Mouse (Mus musculus) thymus, adult 2 months (tissue): ENCODE measurements around the gene Foxr1. TPM values are rescaled to one million over a fixed set of nuclear protein-coding genes. Genes with fewer than 3 reads are reported as not detected.
A peak's percentile ranks its signal among the peaks of the same experiment; 100 is the strongest.

Experiments
- DNase-seq: peaks from one replicate; pipeline ENCODE4 v3.0.0; 2021
- H3K27ac ChIP-seq: fragments of 200-500 bp; 2 replicates; pipeline ENCODE4 v1.5.1; 2012; ENCODE audit warnings: low read length, control low read depth; ENCODE audit not compliant: control insufficient read depth, insufficient read depth
- H3K27me3 ChIP-seq: fragments of 200-500 bp; 2 replicates; pipeline ENCODE4 v1.6.1; 2012; ENCODE audit warnings: mild to moderate bottlenecking, low read length, moderate library complexity, mixed read lengths; ENCODE audit not compliant: control insufficient read depth, insufficient read depth
- H3K36me3 ChIP-seq: fragments of 200-500 bp; 2 replicates; pipeline ENCODE4 v1.6.1; 2012; ENCODE audit warnings: mild to moderate bottlenecking, low read length, moderate library complexity; ENCODE audit not compliant: control insufficient read depth, insufficient read depth
- H3K4me1 ChIP-seq: fragments of 200-500 bp; replicated peaks from 2 replicates; pipeline ENCODE4 v1.6.1; 2012; ENCODE audit warnings: low read length; ENCODE audit not compliant: control insufficient read depth, insufficient read depth
- H3K4me3 ChIP-seq: fragments of 200-500 bp; 2 replicates; pipeline ENCODE4 v1.5.1; 2012; ENCODE audit warnings: mild to moderate bottlenecking, low read length, control low read depth, moderate library complexity; ENCODE audit not compliant: control insufficient read depth, insufficient read depth
- CTCF ChIP-seq: fragments of 200-500 bp; IDR thresholded peaks from 2 replicates; pipeline ENCODE4 v1.5.1; 2012; ENCODE audit warnings: mild to moderate bottlenecking, control low read depth, low read length, moderate library complexity, borderline replicate concordance; ENCODE audit not compliant: control insufficient read depth, poor library complexity, insufficient read depth; ENCODE audit errors: extremely low read depth
- POLR2A ChIP-seq: fragments of 200-500 bp; IDR thresholded peaks from 2 replicates; pipeline ENCODE4 v1.6.1; 2012; ENCODE audit warnings: mild to moderate bottlenecking, low read length, control low read depth, moderate library complexity; ENCODE audit not compliant: control insufficient read depth, poor library complexity, insufficient read depth; ENCODE audit errors: extremely low read depth
- WGBS: fragments of 180-500 bp; shearing (Covaris S2); methylation state at CpG from one replicate; pipeline ENCODE4 v1.1.7; 2018; 5-methylcytosine and 5-hydroxymethylcytosine counted together
- polyA plus RNA-seq: library from polyadenylated mRNA; depleted of rRNA; stranded (reverse); fragments of >200 nt; gene quantifications from 2 replicates; pipeline ENCODE4 v1.2.3, GENCODE M21; 2012

Gene Foxr1
- polyA plus RNA-seq, 1 experiment: 0.08 TPM

GRCm38 (mm10) chr9:44407752-44408097, 33.2 kb downstream of the Foxr1 start:
- DNase-seq: no peak
- Histone ChIP-seq H3K4me1 (peaks cover 6% of the 10 kb centered on the region; the same call in 1 of the 2 replicates), H3K27ac (no peak overlapping the region), H3K36me3 (peaks cover 38% of the 10 kb centered on the region), H3K27me3 (no peaks in the 10 kb centered on the region), H3K4me3 (peak overlapping the region; percentile 91)
- TF ChIP-seq CTCF (0 out of 2 replicates have a peak, but pooled peaks have one; percentile 40), POLR2A (0 out of 2 replicates have a peak, but pooled peaks have one; percentile 19)
- under 1% methylated on average over 24 of the region's 24 CpGs for WGBS

GRCm38 (mm10) chr9:44406906-44407751, 33.8 kb downstream of the Foxr1 start, which contains the start of the genes Rps25 and Trappc4:
Gene Rps25, plus strand, starts transcription at chr9:44407139.
Gene Trappc4, minus strand, starts transcription at chr9:44407600.
- peak within 1 kb of the TSS; percentile 76 for H3K27ac ChIP-seq
- TF ChIP-seq CTCF (no peak), POLR2A (peak; percentile 52)
- H3K4me1 ChIP-seq: peaks cover 6% of the 10 kb centered on the region; the same call in 1 of the 2 replicates
- WGBS: under 1% methylated on average over 51 of the region's 51 CpGs
- peak; percentile 92 for DNase-seq
- H3K4me3 ChIP-seq: peak within 1 kb of the TSS; percentile 91
- no peaks in the 10 kb centered on the region for H3K27me3 ChIP-seq
- H3K36me3 ChIP-seq: peaks cover 43% of the 10 kb centered on the region

GRCm38 (mm10) chr9:44405011-44405410, 35.9 kb downstream of the Foxr1 start:
- H3K36me3 ChIP-seq: peaks cover 43% of the 10 kb centered on the region
- peaks cover 6% of the 10 kb centered on the region; the same call in 1 of the 2 replicates for H3K4me1 ChIP-seq
- no peak for DNase-seq
- 95% methylated on average over 3 of the region's 3 CpGs for WGBS
- TF ChIP-seq CTCF (no peak), POLR2A (no peak)
- H3K27me3 ChIP-seq: no peaks in the 10 kb centered on the region
- no peak overlapping the region for H3K4me3 ChIP-seq
- H3K27ac ChIP-seq: no peak overlapping the region

DNA sequence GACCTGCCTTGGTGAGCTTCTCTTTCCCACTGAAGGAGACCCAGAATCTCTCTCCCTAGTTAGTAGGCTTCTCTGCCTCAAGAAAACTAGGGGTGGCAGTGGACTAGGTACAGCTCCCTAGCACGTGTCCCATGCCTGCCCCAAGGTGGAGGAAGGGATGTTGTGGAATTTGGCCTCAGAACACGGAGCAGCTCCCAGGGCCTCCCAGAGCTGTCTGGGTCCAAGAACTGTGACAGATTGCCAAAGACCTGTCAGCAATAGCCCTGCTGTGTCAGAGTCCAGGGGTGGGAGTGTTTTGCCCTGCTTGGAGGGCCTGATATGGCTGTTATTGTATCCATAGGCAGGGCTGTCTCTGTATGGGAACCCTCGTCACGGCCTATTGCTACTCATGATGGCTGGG, 39.9 kb downstream of the Foxr1 start:
- Histone ChIP-seq H3K27ac (no peak overlapping the region), H3K4me3 (no peak overlapping the region), H3K27me3 (no peaks in the 10 kb centered on the region), H3K4me1 (peaks cover 15% of the 10 kb centered on the region), H3K36me3 (peaks cover 36% of the 10 kb centered on the region)
- 92% methylated on average over 4 of the region's 4 CpGs for WGBS
- TF ChIP-seq POLR2A: no peak
- DNase-seq: no peak

- no peak for DNase-seq
- Histone ChIP-seq H3K4me1 (peaks cover 14% of the 10 kb centered on the region), H3K4me3 (no peak overlapping the region), H3K27ac (no peak overlapping the region), H3K36me3 (peaks cover 31% of the 10 kb centered on the region), H3K27me3 (no peaks in the 10 kb centered on the region)
- WGBS: 96% methylated on average over 6 of the region's 6 CpGs
- TF ChIP-seq CTCF (no peak), POLR2A (no peak)
Measured at GRCm38 (mm10) chr9:44399795-44400114, 41.2 kb downstream of the Foxr1 start.

GRCm38 (mm10) chr9:44399114-44399794, 41.7 kb downstream of the Foxr1 start:
- H3K36me3 ChIP-seq: peaks cover 26% of the 10 kb centered on the region

More at GRCm38 (mm10) chr9:44399114-44399794, 41.7 kb downstream of the Foxr1 start:
- Histone ChIP-seq H3K4me1 (peaks cover 14% of the 10 kb centered on the region), H3K27ac (no peak overlapping the region), H3K27me3 (no peaks in the 10 kb centered on the region), H3K4me3 (no peak overlapping the region)
- DNase-seq: no peak
- 95% methylated on average over 13 of the region's 13 CpGs for WGBS
- no peak for TF ChIP-seq CTCF
- no peak for TF ChIP-seq POLR2A
